Mouse (Mus musculus) embryonic facial prominence, embryonic 10.5 days (tissue): ENCODE measurements at regions not wholly inside any gene's neighbourhood (a gene's known extent, or its start where the extent isn't known, plus 50 kb on each side); places are given as distances from the start of the nearest gene placed in this dataset.
"Not testable (repeated sequence)": the region's sequence is repeated elsewhere in the genome, so short reads cannot be mapped to it uniquely, and the experiment has no call there.

Source experiments
- DNase-seq: peaks from one replicate; pipeline ENCODE4 v3.0.0-alpha.2; 2017; ENCODE audit warnings: low spot score
- H3K27ac ChIP-seq: fragments of 300-500 bp; sonication (generic); replicated peaks from 2 replicates; pipeline ENCODE4 v1.5.1; 2016; ENCODE audit warnings: mild to moderate bottlenecking
- H3K27me3 ChIP-seq: fragments of 300-500 bp; sonication (generic); replicated peaks from 2 replicates; pipeline ENCODE4 v1.6.1; 2016; ENCODE audit warnings: low read depth, mild to moderate bottlenecking; ENCODE audit not compliant: poor library complexity, severe bottlenecking
- H3K36me3 ChIP-seq: fragments of 300-500 bp; sonication (generic); replicated peaks from 2 replicates; pipeline ENCODE4 v1.6.1; 2016; ENCODE audit warnings: mild to moderate bottlenecking, moderate library complexity
- H3K4me1 ChIP-seq: fragments of 300-500 bp; sonication (generic); 2 replicates; pipeline ENCODE4 v1.6.1; 2016
- H3K4me3 ChIP-seq: fragments of 300-500 bp; sonication (generic); 2 replicates; pipeline ENCODE4 v1.5.1; 2016; ENCODE audit warnings: mild to moderate bottlenecking, moderate library complexity
- H3K9me3 ChIP-seq: fragments of 300-500 bp; sonication (generic); 2 replicates; pipeline ENCODE4 v1.6.1; 2016; ENCODE audit warnings: mild to moderate bottlenecking
- WGBS: fragments of 180-500 bp; shearing (Covaris S2); methylation state at CpG from one replicate; pipeline ENCODE4 v1.1.7; 2016; 5-methylcytosine and 5-hydroxymethylcytosine counted together

DNA sequence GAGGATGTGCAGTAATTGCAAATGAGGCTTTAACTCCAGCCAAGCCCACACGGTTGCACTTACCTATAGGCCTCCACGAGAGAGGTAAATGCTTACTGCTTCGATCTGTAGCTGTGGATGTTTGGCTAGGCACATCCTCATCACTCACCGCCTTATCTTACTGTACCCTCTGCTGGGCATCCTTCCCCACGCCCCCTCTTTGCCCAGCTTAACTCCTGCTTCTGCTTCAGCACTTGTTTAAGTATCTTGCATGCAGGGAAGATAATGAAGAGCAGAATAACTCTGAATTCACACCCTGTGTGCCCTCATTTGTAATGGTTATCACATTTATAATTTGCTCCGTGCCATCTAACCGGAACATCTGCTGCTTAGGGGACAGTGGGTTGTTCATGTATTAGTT is 74.7 kb upstream of the Anapc15-ps start:
- no peak overlapping the region for H3K27ac ChIP-seq
- DNase-seq, result no peak
- no peaks in the 10 kb centered on the region for H3K27me3 ChIP-seq
- no peak overlapping the region for H3K4me3 ChIP-seq
- 85% methylated on average over 7 of the region's 7 CpGs for WGBS
- H3K36me3 ChIP-seq, result no peaks in the 10 kb centered on the region
- no peaks in the 10 kb centered on the region for H3K4me1 ChIP-seq
- H3K9me3 ChIP-seq, result no peaks in the 10 kb centered on the region

DNA sequence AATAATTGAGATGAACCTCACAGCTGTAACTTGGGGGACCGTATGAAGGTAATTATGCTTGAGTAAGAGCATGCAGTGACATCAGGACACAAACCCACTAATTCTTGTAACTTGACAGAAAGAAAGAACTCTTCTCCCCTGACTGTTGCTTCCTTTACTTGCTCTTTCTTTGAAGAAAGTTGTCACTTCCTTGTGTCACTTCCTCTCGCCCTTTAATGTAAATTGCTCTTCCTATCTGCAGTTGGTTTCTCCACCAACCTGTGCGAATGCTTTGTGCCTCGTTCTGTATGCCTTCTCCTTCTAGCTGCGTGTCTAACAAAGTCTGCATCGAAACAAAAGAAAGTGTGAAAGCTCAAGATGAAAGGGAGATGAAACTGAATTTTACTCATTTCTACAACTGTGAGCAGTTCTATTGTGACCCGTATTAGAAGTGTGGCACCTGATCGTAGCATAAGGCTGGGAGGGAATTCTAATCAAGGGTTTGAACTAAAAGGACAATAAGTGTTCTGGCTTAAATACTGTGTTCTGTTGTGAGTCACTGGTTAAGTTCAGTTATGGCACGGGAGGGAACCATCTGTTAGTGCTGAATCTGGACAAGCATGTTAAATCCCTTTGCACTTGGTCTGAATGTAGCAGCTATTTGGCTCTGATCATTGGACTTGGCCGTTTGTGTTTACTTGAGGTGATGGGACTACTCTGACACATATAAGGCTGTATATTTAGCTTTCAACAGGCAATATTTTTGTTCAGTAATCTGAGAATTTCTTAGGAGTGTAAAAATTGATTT is 72.8 kb upstream of the Anapc15-ps start:
- 84% methylated on average over 10 of the region's 10 CpGs for WGBS

DNA sequence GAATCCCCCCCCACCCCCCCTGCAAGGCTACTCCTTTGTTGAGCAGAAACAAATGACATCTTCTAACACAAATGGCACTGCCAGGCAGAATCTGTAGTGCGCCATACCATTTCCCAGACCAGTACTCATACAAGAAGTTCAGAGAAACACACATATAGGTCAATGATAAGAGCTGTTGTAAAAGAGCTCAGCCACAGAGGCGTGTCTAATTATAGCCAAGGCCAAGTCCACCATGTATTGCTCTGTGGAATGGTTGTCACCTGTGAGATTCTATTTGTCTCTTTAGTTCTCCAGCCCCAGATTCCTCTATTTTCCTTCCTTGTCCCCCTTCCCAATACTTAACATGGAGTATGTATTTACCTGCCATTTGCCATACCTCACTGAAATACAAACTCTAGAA is 72.0 kb upstream of the Anapc15-ps start:
- Histone ChIP-seq H3K27ac (no peak overlapping the region), H3K9me3 (no peaks in the 10 kb centered on the region), H3K4me3 (no peak overlapping the region), H3K4me1 (peaks cover 3% of the 10 kb centered on the region; the same call in 1 of the 2 replicates), H3K27me3 (no peaks in the 10 kb centered on the region), H3K36me3 (no peaks in the 10 kb centered on the region)
- WGBS, result 88% methylated on average over 2 of the region's 2 CpGs
- DNase-seq, result no peak

More for the DNA sequence above, 72.8 kb upstream of the Anapc15-ps start:
- H3K36me3 ChIP-seq, result no peaks in the 10 kb centered on the region
- H3K4me3 ChIP-seq, result no peak overlapping the region
- no peak overlapping the region for H3K27ac ChIP-seq
- H3K9me3 ChIP-seq, result no peaks in the 10 kb centered on the region
- H3K4me1 ChIP-seq, result no peaks in the 10 kb centered on the region
- no peak for DNase-seq
- H3K27me3 ChIP-seq, result no peaks in the 10 kb centered on the region

DNA sequence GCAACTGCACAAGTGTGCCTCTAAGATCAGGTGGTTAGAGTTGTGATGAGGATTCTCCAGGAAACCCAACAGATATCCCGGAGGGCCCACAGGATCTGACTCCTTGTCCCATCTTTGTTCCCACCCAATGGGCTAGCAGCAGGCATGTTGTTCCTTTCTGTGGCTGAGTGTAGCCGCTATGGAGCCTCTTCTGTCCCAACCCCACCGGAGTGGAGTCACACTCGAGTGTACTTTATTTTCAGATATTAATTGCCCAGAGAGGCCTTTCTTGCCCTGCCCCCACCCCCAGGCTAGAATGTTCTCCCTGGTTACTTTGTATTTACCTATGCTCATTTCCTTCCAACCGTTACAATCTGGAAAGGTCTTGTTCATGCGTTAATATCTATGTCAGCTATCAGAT is 70.4 kb upstream of the Anapc15-ps start:
- no peak overlapping the region for H3K27ac ChIP-seq
- H3K4me1 ChIP-seq, result peaks cover 7% of the 10 kb centered on the region; the same call in 1 of the 2 replicates
- DNase-seq, result no peak
- H3K27me3 ChIP-seq, result no peaks in the 10 kb centered on the region
- 87% methylated on average over 6 of the region's 6 CpGs for WGBS
- no peak overlapping the region for H3K4me3 ChIP-seq
- H3K36me3 ChIP-seq, result no peaks in the 10 kb centered on the region
- H3K9me3 ChIP-seq, result no peaks in the 10 kb centered on the region

DNA sequence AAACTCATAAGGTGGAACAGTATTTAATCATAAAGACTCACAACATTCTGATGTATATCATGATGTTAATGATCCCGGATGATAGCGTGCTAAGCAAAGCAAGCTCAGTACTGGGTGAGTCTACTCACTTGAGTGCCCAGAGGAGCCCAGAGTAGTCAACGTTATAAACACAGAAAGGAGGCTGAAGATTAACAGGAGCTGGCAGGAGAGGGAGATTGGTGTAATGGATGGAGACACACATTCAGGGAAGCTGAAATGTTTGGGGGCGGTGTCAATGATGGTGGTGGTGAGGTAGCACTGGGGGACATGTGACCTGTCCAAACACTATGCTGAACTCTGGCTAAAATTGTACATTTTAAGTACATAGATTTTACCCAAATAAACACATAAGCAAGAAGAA is 66.2 kb upstream of the Anapc15-ps start:
- DNase-seq, result no peak
- Histone ChIP-seq H3K4me3 (no peak overlapping the region), H3K27me3 (no peaks in the 10 kb centered on the region), H3K27ac (no peak overlapping the region), H3K4me1 (peaks cover 7% of the 10 kb centered on the region; the same call in 1 of the 2 replicates), H3K36me3 (no peaks in the 10 kb centered on the region), H3K9me3 (peaks cover 9% of the 10 kb centered on the region; the same call in 1 of the 2 replicates)
- 94% methylated on average over 4 of the region's 4 CpGs for WGBS

DNA sequence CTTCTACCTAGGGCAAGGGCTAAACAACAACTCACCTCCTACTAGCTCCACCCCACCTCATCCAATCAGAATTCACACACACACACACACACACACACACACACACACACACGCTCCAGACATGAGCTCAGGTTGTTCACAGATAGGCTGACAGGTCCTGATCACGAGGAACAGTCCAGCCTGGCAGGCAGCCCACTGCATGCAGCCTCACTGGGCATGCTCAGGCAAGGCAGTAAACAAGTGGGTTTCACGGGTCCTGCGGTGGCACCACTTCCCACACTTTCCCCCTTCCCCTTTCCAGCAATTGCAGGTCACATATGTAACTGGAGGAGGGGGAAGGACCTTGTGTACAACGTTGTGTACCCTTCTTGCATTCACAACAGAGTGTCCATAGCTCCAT is 63.5 kb upstream of the Anapc15-ps start:
- H3K4me3 ChIP-seq, H3K4me1 ChIP-seq, DNase-seq, H3K27ac ChIP-seq, H3K9me3 ChIP-seq, H3K36me3 ChIP-seq, H3K27me3 ChIP-seq: not testable (repeated sequence)
- WGBS, result 81% methylated on average over 5 of the region's 5 CpGs

DNA sequence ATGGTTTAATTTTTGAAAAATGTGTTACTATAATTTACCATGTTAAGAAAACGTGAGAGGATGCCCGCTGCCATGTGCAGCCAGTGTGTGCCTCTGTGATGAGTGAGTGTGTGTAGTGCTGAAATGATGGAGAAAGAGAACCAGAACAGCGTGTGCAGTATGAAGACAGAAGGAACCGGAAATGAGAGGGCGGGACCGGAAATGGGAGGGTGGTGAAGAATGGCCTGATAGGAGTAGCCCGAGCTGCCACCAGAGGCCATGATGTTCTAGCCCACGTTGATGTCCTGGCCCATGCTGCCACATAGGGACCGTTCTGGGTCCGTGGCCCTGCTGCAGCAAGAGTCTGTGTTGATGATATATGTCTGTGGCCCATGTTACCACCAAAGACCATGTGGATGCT is 57.8 kb upstream of the Anapc15-ps start:
- Histone ChIP-seq H3K4me3 (no peak overlapping the region), H3K27me3 (no peaks in the 10 kb centered on the region), H3K27ac (no peak overlapping the region), H3K36me3 (no peaks in the 10 kb centered on the region), H3K4me1 (peaks cover 20% of the 10 kb centered on the region), H3K9me3 (no peaks in the 10 kb centered on the region)
- no peak for DNase-seq
- 92% methylated on average over 10 of the region's 10 CpGs for WGBS

DNA sequence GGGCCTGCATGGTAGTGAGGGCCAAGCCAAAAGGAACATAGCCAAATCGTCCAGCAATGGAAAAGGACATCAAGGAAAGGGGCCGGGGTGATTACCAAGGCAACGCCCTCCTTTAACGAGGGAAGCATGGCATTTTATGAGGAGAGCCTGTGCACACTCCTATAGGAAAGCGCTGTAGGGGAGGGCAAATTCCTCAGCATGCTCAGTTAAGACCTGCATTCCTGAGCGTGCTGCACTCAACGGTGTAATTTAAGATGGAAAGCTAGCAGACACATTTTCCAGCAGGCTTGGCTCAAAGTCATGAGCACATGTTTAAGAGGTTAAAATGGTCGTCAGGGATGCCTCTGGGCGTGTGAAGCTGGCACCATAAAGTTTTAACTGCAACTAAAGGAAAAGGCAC is 56.6 kb upstream of the Anapc15-ps start:
- Histone ChIP-seq H3K4me3 (no peak overlapping the region), H3K36me3 (no peaks in the 10 kb centered on the region), H3K9me3 (no peaks in the 10 kb centered on the region), H3K4me1 (peaks cover 24% of the 10 kb centered on the region), H3K27me3 (no peaks in the 10 kb centered on the region), H3K27ac (peak overlapping the region; percentile 72)
- WGBS, result 26% methylated on average over 9 of the region's 9 CpGs
- DNase-seq, result peak; percentile 66

DNA sequence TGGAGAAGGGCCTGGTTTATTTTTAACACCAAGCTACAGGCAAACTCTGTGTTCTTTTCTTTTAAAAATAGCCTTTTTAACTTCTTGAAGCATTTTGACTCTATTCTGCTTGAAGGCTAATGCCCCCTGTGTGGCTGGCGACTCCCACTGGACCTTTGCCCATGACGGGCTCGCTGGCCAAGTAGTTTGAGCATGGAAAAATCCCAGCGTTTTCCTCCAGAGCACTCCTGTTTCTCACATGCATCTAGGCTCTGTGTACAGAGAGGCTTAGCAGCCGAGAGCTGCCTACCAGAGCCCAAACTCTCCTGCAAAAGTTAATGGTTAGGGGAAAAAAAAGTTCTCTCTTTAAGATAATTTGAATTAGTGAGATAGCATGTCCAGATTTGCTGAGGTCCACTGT is 52.7 kb upstream of the Anapc15-ps start:
- 70% methylated on average over 5 of the region's 5 CpGs for WGBS
- H3K27ac ChIP-seq, result 0 out of 2 replicates have a peak overlapping the region, but pooled peaks have one; percentile 8

DNA sequence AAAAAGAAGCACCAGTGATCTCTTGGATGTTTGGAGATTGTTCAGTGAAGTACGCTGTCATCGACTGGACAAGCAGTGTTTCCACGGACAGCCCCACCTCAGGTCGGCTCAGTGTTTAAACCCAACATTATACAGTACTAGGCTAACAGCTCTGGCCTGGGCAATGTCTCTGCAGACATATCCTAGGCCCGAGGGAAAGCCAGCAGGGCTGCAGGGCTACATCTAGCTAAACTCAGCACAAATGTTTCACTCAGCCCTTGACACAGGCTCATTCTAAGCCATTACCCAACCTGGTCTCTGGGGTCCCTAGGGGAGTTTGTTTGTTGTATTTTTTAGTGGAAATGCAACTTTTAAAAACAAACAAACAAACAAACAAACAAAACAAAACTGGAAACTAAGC is 52.1 kb upstream of the Anapc15-ps start:
- no peaks in the 10 kb centered on the region for H3K9me3 ChIP-seq
- no peaks in the 10 kb centered on the region for H3K36me3 ChIP-seq
- no peak for DNase-seq
- H3K4me1 ChIP-seq, result peaks cover 46% of the 10 kb centered on the region
- no peak overlapping the region for H3K4me3 ChIP-seq
- H3K27ac ChIP-seq, result no peak overlapping the region
- 79% methylated on average over 5 of the region's 5 CpGs for WGBS
- H3K27me3 ChIP-seq, result no peaks in the 10 kb centered on the region

More for the DNA sequence above, 52.7 kb upstream of the Anapc15-ps start:
- Histone ChIP-seq H3K36me3 (no peaks in the 10 kb centered on the region), H3K4me3 (no peak overlapping the region), H3K9me3 (no peaks in the 10 kb centered on the region), H3K4me1 (peaks cover 42% of the 10 kb centered on the region), H3K27me3 (no peaks in the 10 kb centered on the region)
- no peak for DNase-seq
